Mouse (Mus musculus): Measurements from ENCODE around the gene Fhit.

The Fhit gene

DNA sequence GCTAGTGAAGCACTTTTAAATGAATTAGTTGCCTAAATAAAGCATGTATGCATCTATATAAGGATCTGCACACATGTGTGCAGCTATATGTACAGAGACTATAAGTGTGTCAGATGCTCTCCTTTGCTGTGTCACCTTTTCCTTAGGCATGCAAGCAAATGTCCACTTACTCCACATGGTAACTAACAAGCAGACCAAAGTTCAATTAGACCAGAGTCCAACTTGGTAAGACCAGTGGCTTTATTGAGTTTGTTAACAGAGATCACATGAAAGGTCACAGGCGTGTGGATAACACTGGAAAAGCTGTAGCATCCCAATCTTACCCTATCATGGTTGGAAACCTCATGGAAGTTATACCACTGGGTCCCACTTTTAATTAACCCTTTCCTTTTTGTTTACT, 1572.7 kb downstream of the Fhit start:
- DNase-seq (ENCODE audit: low spot score): no peak

DNA sequence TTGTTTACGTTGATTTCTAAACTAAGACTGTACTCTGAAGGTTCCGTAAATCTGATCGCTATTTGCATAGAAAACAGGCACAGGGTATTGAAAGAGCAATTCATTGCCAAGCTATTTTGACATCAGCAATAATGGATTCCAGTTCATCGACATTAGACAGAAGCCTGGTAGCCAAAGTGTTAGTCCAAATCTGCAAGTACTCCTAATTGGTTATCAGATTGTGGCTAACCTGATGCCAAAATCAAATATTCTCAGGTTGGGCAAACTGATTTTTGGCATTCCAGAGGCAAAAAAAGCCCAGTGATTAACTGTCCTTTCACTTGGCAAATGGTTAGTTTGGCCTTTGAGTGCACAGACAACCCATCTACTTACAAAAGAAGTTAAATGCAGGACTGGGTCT, 1573.9 kb downstream of the Fhit start:
- DNase-seq (ENCODE audit: low spot score): no peak

DNA sequence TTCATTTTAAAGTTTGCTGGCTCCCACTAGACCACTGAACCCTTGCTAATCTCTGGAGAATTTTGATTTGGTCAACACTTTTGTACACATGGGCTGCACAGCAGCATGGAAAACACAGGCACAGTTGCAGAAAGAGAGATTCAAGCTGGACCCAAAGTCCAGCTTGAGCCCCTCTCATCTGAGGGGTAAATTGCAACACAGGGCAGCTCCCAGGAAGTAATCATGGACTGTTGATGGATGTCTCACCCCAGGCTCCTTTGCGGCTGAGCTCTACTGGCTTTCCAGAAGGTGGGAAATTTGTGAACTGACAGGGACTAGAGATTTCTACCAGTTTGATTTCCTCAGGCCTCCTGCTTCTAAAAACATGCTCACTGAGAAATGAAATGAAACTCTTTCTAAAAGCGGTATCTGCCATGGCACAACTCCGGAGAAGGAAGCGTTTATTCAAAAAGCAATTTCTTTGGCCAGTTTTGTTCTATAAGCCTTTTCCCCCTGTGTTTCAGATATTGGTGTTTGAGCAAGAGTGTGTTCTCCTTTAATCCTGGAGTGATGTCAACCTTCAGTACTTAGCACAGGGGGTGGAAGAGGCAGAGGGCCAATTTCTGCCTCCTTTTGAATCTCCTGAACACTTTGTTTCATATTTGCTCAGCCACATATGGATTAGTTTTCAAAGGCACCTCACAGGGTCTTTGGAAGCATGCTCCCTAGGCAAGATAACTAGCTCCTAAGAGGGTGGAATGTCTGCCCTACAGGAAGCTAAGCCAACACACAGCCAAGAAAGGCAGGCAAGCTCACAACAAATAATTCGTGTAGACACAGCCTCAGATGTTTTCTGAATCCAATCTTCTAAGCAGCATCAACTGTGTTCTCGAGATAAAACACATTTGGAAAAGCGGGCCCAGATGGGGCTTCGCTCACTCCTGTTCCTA, 1578.3 kb downstream of the Fhit start:
- DNase-seq (ENCODE audit: low spot score): no peak

DNA sequence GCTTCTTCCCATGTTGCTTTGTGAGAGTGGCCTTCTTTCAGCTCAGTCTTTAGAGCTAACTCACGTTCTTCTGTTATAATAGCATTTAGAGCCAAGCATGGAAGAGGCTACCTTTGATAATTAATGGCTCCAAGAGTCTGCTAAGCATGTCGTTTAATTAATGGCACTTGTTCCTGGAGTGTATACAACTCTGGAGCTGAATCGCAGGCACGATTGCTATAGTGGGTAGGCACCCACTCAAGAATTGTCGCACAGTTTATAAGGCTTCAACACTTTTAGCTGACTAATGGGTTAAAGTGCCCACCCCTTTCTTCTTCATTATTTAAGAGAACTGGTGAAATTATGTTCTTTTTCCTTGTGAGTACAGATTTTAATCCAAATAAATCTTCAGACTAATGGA, 1605.5 kb downstream of the Fhit start:
- DNase-seq (ENCODE audit: low spot score): no peak

DNA sequence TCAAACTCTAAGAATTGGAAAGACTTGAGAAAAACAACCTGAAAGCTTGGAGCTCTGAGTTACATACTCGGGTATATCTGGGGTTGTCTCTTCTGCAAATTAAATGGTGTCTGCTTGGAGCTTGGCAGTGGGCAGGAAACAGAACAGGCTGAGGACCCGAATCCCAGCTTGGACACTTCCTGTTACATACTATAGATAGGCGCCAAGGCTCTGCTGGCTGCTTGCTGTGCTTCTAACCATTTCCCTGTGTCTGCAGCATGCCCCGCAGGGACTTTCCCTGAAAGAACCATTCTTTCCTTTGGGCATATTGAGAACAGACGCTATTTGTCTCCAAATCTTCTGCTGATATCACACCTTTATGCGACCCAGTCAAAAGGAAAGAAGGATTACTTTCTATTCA, 1606.0 kb downstream of the Fhit start:
- DNase-seq (ENCODE audit: low spot score): peak; percentile 16

DNA sequence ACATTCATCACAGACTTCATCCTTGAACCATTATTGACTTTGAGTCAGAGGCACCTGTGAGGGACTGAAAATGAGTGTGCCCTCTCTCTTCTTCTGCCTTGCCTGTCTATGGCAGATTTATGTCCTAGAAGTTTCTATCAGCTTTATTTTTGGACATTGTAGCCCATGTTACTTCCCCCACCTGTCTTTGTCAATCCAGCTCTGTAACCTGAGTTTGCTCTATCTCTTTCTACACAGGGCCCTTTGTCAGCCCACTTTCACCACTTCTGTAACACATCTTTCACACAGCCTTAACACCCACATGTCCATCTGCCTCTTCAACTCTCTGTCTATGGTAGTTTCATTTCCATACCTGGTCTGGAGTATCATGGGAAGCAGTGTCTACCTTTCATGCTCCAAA, 1609.7 kb downstream of the Fhit start:
- no peak for DNase-seq (ENCODE audit: low spot score)

DNA sequence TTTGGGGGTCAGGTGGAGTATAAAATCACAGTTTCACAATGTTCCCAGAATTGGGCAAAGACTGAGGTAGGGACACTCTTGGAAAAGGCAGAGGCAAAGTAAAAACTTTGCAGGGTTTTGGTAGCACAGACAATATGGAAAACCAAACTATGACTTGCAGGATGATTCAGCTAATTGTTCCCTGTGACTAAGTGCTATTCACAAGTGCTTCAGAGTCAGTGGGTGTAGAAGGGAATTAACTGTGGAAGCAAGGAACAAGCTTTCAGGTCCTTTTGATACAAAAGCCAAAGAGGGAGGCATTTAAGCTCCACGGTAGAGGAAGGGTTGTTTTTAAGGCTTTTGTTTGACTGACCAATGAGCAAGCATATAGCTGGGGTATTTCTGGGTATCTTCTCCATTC, 1613.9 kb downstream of the Fhit start:
- DNase-seq (ENCODE audit: low spot score): no peak

DNA sequence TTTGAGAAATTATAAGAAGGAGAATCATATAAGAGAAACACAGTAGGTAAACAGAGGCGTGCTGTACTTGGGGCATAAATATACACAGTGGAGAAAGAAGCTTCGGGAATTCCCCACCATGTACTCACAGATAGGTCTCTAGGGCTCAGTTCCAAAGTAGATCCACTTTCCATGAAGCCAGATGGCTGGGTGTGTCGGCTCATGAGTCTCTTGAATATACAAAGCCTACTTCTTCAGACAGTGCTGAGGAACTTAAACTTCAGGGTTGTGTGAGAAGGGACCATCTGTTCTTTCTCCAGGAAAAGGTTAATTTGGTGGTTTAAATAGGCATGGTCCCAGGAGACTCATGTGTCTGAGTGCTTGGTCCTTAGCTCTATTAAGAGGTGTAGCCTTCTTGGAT, 1617.5 kb downstream of the Fhit start:
- no peak for DNase-seq (ENCODE audit: low spot score)

DNA sequence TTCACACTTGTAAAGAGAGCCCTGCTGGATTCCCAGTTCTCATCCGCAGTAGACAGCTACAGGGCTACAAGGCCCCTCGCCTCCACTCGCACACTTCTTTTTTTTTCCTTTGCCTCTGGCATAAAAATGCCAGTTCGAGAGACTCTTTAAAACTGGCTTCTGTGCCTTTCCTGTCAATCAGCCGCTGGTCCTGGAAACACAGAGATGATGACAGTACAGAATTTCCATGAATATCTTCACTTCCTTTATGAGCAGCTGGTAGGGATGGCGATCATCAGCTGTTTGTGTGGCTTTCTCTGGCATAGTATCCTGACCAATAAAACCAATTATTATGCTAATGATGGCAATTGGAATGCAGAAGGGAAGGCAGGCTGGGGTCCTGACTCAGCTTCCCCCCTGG, 1626.3 kb downstream of the Fhit start:
- no peak for DNase-seq (ENCODE audit: low spot score)

DNA sequence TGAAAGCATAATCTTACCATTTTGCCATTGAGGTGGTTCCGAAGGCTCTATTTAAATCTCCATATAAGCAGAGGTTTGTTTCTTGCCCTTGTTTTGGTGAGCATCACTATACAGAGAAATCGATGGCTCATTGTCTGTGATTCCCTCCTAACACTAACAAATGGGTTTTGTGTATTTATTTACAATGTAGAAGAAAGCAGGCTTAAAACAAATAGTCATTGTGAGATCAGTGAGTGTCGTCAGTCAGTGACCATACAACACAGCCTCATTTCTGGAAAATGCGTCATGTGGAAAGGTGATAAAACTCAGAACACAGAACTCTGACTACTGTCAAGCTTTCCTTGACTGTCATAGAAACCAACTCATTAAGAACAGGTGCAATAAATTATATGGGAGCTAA, 1632.6 kb downstream of the Fhit start:
- DNase-seq (ENCODE audit: low spot score): no peak

DNA sequence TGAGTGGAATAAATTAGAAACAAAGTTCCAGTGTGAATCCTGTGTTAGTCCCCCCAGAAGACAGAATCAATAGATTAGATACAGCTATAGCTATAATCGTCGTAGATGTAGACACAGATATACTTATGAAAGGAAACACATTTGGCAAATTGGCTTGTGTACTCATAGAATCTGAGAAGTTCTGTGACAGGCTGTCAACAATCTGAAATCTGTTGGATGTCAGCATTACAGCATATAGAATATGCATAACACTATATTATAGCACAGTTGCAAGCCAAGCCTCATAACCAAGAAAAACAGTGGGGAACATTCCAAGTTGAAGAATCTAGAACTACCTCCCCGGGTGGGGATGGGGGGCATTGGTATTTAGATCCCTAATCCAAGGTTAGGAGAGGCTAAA, 1635.7 kb downstream of the Fhit start:
- DNase-seq (ENCODE audit: low spot score): no peak

DNA sequence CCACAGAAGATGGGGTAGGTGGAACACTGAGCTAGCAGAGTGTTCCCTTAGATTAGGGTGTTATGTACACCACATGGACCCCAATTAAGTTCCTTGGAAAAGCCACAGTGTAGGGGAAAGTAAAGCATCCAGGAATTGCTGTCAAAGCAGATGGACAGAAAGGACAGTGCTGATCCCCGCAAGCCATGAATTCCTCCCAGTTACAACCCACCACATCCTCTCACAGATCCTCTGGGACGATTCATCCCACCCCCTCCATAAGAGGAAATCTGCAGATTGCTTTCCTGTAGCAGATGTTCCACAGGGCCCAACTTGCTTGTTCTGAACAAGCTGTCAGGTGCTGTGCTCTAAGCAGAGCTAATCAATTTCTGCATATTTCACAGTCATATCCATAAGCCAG, 1644.2 kb downstream of the Fhit start:
- DNase-seq (ENCODE audit: low spot score): no peak

DNA sequence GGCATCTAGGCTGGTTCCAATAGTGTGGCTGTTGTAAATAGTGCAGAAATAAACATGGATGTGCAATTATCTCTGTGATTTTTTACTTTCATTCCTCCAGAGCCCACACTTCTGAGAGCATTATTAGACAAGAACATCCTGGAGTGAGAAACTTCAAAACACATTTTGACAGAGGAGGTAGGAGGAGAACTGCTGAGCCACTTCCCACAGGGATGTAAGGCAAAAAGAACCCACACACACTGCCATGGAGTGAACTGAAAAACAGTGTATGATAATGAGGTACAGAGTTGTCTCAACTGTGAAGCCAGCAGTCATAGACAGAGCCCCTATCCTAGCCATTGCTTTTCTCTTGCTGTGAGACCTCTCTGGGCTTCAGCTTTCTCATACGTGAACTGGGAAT, 1652.2 kb downstream of the Fhit start:
- DNase-seq (ENCODE audit: low spot score): no peak

Measured in embryo, embryonic 10.5 days (tissue).